Mouse (Mus musculus): ENCODE data around the gene Fam131a.

Gene Fam131a

DNA sequence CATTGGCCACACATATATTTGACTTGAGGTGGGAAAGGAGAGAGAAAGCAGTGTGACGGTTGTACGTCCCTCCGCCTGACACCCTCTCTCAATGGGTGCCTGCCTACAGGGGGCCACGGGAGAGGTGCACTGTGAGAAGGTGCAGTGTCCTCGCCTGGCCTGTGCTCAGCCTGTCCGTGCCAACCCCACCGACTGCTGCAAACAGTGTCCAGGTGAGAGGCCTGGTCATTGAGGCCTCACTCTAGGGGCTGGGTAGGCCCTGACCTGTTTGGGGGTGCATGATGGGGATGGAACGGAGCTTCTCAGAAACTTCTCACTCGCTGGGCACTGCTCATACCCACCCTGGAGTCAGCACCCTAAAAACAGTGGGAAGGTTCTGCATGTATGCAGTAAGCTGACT is 46.8 kb downstream of the Fam131a start:
- DNase-seq (ENCODE audit: low spot score in 2 of 2) = no peak

DNA sequence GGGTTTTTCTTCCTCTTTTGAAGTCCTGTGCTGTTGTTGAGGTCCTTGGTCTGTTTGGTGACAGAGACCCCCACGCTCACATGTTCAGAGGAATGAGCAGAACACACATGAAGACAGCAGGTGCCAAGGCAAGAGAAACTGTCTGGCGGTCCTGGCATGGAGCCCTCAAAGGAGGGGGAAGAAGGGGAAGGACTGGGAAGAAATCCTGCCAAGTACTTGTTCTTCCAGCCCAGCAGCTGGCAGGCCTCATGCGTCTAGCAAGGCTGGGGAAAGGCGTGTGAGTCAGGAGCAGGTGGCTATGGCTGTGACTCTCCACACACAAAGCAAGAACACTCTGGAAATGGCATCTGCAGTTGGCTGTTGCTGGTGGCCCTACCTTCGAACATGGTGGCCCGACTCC is 53.6 kb downstream of the Fam131a start:
- peak; percentile 78 to 80 for DNase-seq (ENCODE audit: low spot score in 2 of 2)

DNA sequence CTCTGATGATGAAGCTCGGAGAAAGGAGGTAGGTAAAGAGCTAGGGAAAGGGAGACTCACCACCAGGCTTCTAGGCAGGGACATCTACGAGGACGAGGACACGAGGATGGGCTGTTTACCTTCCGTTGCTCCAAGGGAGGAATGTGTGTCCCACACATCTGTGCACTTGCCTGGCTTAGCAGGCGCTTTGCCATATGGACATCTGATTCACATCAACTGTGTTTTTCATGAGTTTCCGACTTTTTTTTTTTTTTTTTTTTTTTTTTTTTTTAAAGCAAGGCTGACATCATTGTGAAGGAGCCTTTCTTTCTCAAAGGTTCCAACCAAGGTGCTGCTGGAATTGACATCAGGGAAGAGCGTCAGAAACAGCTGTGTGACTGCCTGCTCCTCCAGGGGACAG is 57.5 kb downstream of the Fam131a start:
- DNase-seq (ENCODE audit: low spot score in 2 of 2) = no peak
